Mouse (Mus musculus): ENCODE results near the gene Cd99l2.

Gene Cd99l2

DNA sequence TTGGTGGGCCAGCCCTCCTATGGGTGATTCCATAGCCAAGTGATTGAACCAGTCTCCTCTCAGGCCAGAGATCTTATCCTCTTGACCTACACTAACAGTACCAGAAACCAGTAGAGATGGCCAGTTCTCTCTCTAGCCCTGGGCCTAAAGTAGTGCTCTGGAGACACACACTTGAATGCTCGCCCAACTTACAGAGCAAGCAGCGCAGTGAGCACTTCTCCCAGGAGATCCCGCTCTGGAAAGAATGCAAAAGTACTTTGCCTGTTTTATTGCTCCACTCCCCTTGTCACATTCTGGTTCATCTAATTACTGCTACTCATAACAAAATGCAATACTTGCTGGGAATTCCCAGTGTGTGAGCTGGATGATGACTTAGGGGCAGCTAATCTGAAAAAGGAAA lies 25.2 kb downstream of the Cd99l2 start:
- DNase-seq = no peak

- no peak for DNase-seq
Measured at GRCm38 (mm10) chrX:71465417-71465816, 27.2 kb downstream of the Cd99l2 start.

- no peak for DNase-seq
Measured at GRCm38 (mm10) chrX:71464138-71464826, 28.4 kb downstream of the Cd99l2 start.

- no peak for DNase-seq
Measured at GRCm38 (mm10) chrX:71456078-71456737, 36.4 kb downstream of the Cd99l2 start.

DNA sequence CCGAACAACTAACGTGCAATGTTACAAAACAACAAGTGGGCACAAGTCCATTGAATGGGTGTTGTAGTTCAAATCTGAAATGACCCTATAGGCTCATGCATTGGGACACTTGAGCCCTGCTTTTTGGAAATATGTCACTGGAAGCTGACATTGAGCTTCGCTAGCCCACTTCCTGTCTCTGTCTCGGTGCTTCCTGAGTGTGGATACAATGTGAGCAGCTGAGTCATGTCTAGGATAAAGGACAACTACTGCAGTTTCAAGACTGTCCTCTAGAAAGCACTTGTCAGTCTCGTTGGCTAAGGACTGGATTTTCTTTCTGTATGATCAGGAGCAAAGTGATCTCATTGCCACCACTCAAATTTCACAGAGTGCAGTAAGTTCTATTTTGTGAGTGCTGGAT lies 49.7 kb downstream of the Cd99l2 start:
- DNase-seq = no peak

GRCm38 (mm10) chrX:71439473-71439872 lies 53.2 kb downstream of the Cd99l2 start:
- DNase-seq = no peak

DNA sequence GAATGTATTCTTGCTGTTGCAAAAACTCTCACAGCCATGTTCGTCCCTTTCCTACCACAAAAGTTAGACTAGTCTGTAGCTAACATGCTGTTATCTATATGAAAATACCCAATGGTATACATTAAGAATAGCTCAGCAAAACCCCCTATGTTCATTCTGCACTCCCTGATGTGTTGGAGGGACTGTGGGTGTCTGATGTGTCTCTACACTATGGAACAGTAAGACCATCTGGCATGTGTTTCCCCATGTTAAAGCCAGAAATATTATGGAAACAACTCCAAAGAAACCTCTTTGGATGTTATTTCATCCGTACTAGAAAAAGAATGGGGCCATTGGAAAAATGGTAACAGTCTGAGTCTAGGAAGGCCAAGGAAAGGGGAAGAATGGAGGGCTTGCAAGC lies 57.1 kb downstream of the Cd99l2 start:
- no peak for DNase-seq

GRCm38 (mm10) chrX:71434860-71435259 lies 57.8 kb downstream of the Cd99l2 start:
- DNase-seq = no peak

- no peak for DNase-seq
Measured at GRCm38 (mm10) chrX:71434448-71434847, 58.2 kb downstream of the Cd99l2 start.

GRCm38 (mm10) chrX:71430900-71431299 lies 61.7 kb downstream of the Cd99l2 start:
- no peak for DNase-seq

GRCm38 (mm10) chrX:71427491-71427890 lies 65.2 kb downstream of the Cd99l2 start:
- no peak for DNase-seq

GRCm38 (mm10) chrX:71425746-71426519 lies 66.7 kb downstream of the Cd99l2 start:
- peak; percentile 83 to 90 for DNase-seq

GRCm38 (mm10) chrX:71424852-71425251 lies 67.8 kb downstream of the Cd99l2 start:
- DNase-seq = peak in 1 of 2 experiments; percentile 24

DNA sequence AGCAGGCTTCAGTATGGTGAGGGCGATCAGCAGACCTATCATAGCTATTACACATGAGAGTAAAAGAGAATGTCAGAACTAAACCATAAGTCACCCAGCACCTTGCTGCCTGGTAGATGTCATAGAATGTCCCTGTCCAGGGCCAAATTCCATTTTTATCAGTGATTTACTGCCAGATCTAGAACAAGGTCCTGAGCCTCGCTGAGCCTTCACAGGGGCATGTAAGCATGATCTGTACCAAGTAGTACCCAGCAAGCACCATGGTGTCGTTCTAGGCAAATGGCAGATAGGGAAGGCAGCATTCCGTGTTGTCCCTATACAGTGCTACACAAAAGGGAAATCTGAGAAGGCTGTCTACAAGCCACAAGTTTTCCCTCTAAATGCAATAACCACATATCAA lies 79.0 kb downstream of the Cd99l2 start:
- DNase-seq = no peak

GRCm38 (mm10) chrX:71412776-71413175 lies 79.9 kb downstream of the Cd99l2 start:
- no peak for DNase-seq

DNA sequence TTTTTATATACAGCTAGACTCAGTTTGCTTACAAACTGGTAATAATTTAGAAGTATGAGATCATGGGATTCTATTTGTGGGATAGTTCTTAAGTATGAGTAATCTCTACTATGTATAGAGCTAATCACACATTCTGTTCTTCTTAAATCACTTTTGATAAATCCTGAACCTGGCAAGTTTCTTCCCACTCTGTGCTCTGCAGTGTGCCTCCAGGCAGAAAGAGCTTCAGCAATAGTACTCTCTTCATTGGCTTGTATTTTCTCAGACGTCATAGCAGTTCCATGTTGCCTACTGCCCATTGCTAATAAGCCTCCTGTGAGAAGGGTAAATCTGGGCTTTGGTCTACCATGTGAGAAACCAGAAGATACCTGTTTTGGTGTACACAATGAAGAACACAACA lies 84.3 kb downstream of the Cd99l2 start:
- DNase-seq = no peak

DNA sequence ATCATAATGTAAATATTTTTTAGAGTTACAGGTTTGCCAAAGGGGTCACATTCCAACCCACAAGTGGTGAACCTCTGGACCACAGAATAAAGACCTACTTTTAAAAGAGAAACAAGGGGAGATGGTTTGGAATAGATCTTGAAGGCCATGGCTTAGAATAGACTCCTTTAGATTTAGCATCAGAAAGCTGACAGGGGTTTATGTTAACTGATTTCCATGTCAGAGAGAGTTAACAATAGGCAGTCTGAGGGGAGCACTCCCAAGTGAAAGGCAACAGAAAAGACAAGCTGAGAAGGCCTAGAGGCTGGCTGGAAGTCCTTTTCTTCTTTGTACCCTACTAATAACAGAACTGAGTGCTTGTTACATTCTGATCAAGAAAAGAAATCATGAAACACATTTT lies 86.4 kb downstream of the Cd99l2 start:
- DNase-seq = no peak

GRCm38 (mm10) chrX:71396326-71396725 lies 96.3 kb downstream of the Cd99l2 start:
- DNase-seq = no peak

- peak; percentile 33 to 58 for DNase-seq
Measured at GRCm38 (mm10) chrX:71381571-71381970, 111.1 kb downstream of the Cd99l2 start.

- no peak for DNase-seq
Measured at GRCm38 (mm10) chrX:71378435-71378834, 114.2 kb downstream of the Cd99l2 start.

DNA sequence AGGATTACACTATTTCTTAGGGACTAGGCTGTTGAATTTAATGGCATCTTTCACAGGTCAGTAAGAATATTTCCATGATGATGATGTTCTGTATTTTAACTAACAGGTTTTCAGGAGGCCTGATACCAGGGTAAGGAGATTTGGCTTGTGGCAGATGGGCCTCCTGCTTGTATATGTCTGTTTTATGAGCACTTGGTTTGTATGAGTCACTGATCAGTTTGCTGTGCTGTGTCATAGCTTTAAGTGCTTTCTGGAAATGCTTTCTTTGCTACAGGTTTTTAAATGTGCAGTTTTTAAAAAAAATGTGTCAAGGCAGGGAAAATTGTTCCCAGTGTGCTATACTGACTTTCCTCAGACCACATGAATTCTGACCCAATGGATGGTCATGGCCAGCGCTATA lies 115.9 kb downstream of the Cd99l2 start:
- DNase-seq = peak in 1 of 2 experiments; percentile 9

Data from cerebellum, postnatal 25 days (tissue).